Mouse (Mus musculus) CH12.LX (cell line): ENCODE results near the gene Slc30a2.

ENCODE experiments used
- CTCF ChIP-seq, 2 experiments: IDR thresholded peaks in 1 of 2; conservative IDR thresholded peaks in 1 of 2; 2 replicates each; pipeline ENCODE4 v1.5.1; 2011 to 2012; ENCODE audit warnings: low read depth in 2 of 2, low read length in 2 of 2, improper control_type of control experiment in 1 of 2, inconsistent platforms in 1 of 2, mild to moderate bottlenecking in 1 of 2, moderate library complexity in 1 of 2
- EP300 ChIP-seq: IDR thresholded peaks from 2 replicates; pipeline ENCODE4 v1.6.1; 2011; ENCODE audit warnings: low read length, improper control_type of control experiment
- ETS1 ChIP-seq: conservative IDR thresholded peaks from 2 replicates; pipeline ENCODE4 v1.6.1; 2012; ENCODE audit warnings: low read depth, mild to moderate bottlenecking, inconsistent platforms, low read length, improper control_type of control experiment, moderate library complexity
- GABPA ChIP-seq: IDR thresholded peaks from 2 replicates; pipeline ENCODE4 v1.6.1; 2012; ENCODE audit warnings: low read depth, low read length, improper control_type of control experiment, inconsistent platforms; ENCODE audit not compliant: insufficient replicate concordance
- KAT2A ChIP-seq: IDR thresholded peaks from 2 replicates; pipeline ENCODE4 v1.6.1; 2012; ENCODE audit warnings: low read length, improper control_type of control experiment, inconsistent platforms; ENCODE audit not compliant: insufficient replicate concordance
- POLR2A ChIP-seq: IDR thresholded peaks from 2 replicates; pipeline ENCODE4 v1.6.1; 2011; ENCODE audit warnings: low read depth, mild to moderate bottlenecking, improper control_type of control experiment, low read length
- POLR2AphosphoS2 ChIP-seq: IDR thresholded peaks from 2 replicates; pipeline ENCODE4 v1.6.1; 2011; ENCODE audit warnings: low read depth, low read length, improper control_type of control experiment
- TBP ChIP-seq: conservative IDR thresholded peaks from 2 replicates; pipeline ENCODE4 v1.6.1; 2011; ENCODE audit warnings: low read depth, low read length, improper control_type of control experiment
- TCF12 ChIP-seq: IDR thresholded peaks from 2 replicates; pipeline ENCODE4 v1.6.1; 2014; ENCODE audit warnings: low read depth, mild to moderate bottlenecking, inconsistent platforms, low read length, improper control_type of control experiment
- ZC3H11A ChIP-seq: IDR thresholded peaks from 2 replicates; pipeline ENCODE4 v1.6.1; 2012; ENCODE audit warnings: low read depth, mild to moderate bottlenecking, inconsistent platforms, low read length, improper control_type of control experiment
- ZNF384 ChIP-seq: IDR thresholded peaks from 2 replicates; pipeline ENCODE4 v1.6.1; 2012; ENCODE audit warnings: low read depth, low read length, improper control_type of control experiment, inconsistent platforms

DNA sequence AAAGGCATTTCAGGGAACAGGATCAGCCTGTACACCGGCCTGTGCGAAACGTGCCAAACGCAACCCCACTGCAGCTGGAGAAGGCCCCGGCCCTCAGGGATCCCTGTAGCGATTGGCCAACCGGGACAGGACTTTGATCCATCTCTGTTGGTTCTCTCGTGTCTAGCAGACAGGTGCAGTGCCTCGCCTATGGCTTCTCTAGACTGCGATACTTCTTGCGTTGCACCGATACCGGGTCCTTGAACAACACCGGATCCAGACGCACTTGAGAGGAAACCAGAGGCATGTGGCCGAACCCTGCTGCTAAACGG lies 14.4 kb downstream of the Slc30a2 start:
- TF ChIP-seq EP300 (no peak), POLR2AphosphoS2 (no peak), TCF12 (no peak), KAT2A (no peak), ZC3H11A (no peak), TBP (no peak), CTCF (conservative IDR thresholded peaks at IDR 0.05 in 1 of 2, IDR thresholded peaks at IDR 0.05 in 1 of 2; ENCODE audit: low read depth in 2 of 2, low read length in 2 of 2) (no peak), GABPA (no peak), ZNF384 (no peak), POLR2A (no peak), ETS1 (no peak)
